Mouse (Mus musculus): ENCODE measurements around the gene Icos. TPM values are rescaled to one million over a fixed set of nuclear protein-coding genes. Genes with fewer than 3 reads are reported as not detected.

Gene Icos
- polyA plus RNA-seq, 1 experiment: not detected

- TF ChIP-seq CTCF (IDR thresholded peaks at IDR 0.05; ENCODE audit: low read depth, low read length): no peak
- TF ChIP-seq EP300 (IDR thresholded peaks at IDR 0.05; ENCODE audit: insufficient read depth, low read depth, low read length): no peak
- TF ChIP-seq POLR2A (IDR thresholded peaks at IDR 0.05; ENCODE audit: insufficient read depth, low read length): no peak
These were observed 52.2 kb downstream of the Icos start for GRCm38 (mm10) chr1:61029919-61030318.

GRCm38 (mm10) chr1:61030532-61030931, 52.8 kb downstream of the Icos start:
- no peaks in the 10 kb centered on the region for H3K27me3 ChIP-seq (ENCODE audit: control insufficient read depth, insufficient read depth, low read length, poor library complexity, severe bottlenecking)
- no peaks in the 10 kb centered on the region for H3K9me3 ChIP-seq (replicated peaks; ENCODE audit: control insufficient read depth, insufficient read depth, low read length, poor library complexity, severe bottlenecking)
- H3K36me3 ChIP-seq (ENCODE audit: control insufficient read depth, insufficient read depth, low read length, poor library complexity, severe bottlenecking): no peaks in the 10 kb centered on the region
- no peaks in the 10 kb centered on the region for H3K4me1 ChIP-seq (ENCODE audit: control insufficient read depth, insufficient read depth, low read length)
- no peak overlapping the region for H3K9ac ChIP-seq (ENCODE audit: low read depth, poor library complexity, severe bottlenecking)
- H3K4me3 ChIP-seq (ENCODE audit: low read depth, low read length): no peak overlapping the region
- no peak overlapping the region for H3K27ac ChIP-seq (ENCODE audit: insufficient read depth, low read length)
- TF ChIP-seq POLR2A (IDR thresholded peaks at IDR 0.05; ENCODE audit: insufficient read depth, low read length) (no peak), EP300 (IDR thresholded peaks at IDR 0.05; ENCODE audit: insufficient read depth, low read depth, low read length) (no peak), CTCF (IDR thresholded peaks at IDR 0.05; ENCODE audit: low read depth, low read length) (no peak)

More at GRCm38 (mm10) chr1:61029919-61030318, 52.2 kb downstream of the Icos start:
- Histone ChIP-seq H3K36me3 (ENCODE audit: control insufficient read depth, insufficient read depth, low read length, poor library complexity, severe bottlenecking) (no peaks in the 10 kb centered on the region), H3K4me3 (ENCODE audit: low read depth, low read length) (no peak overlapping the region), H3K9ac (ENCODE audit: low read depth, poor library complexity, severe bottlenecking) (no peak overlapping the region), H3K27ac (ENCODE audit: insufficient read depth, low read length) (no peak overlapping the region), H3K4me1 (ENCODE audit: control insufficient read depth, insufficient read depth, low read length) (no peaks in the 10 kb centered on the region), H3K27me3 (ENCODE audit: control insufficient read depth, insufficient read depth, low read length, poor library complexity, severe bottlenecking) (no peaks in the 10 kb centered on the region), H3K9me3 (replicated peaks; ENCODE audit: control insufficient read depth, insufficient read depth, low read length, poor library complexity, severe bottlenecking) (no peaks in the 10 kb centered on the region)

GRCm38 (mm10) chr1:61035270-61035669, 57.5 kb downstream of the Icos start:
- Histone ChIP-seq H3K9me3 (replicated peaks; ENCODE audit: control insufficient read depth, insufficient read depth, low read length, poor library complexity, severe bottlenecking) (no peaks in the 10 kb centered on the region), H3K27me3 (ENCODE audit: control insufficient read depth, insufficient read depth, low read length, poor library complexity, severe bottlenecking) (no peaks in the 10 kb centered on the region), H3K9ac (ENCODE audit: low read depth, poor library complexity, severe bottlenecking) (no peak overlapping the region), H3K27ac (ENCODE audit: insufficient read depth, low read length) (no peak overlapping the region), H3K4me1 (ENCODE audit: control insufficient read depth, insufficient read depth, low read length) (no peaks in the 10 kb centered on the region), H3K4me3 (ENCODE audit: low read depth, low read length) (no peak overlapping the region), H3K36me3 (ENCODE audit: control insufficient read depth, insufficient read depth, low read length, poor library complexity, severe bottlenecking) (no peaks in the 10 kb centered on the region)
- TF ChIP-seq POLR2A (IDR thresholded peaks at IDR 0.05; ENCODE audit: insufficient read depth, low read length) (no peak), CTCF (IDR thresholded peaks at IDR 0.05; ENCODE audit: low read depth, low read length) (no peak), EP300 (IDR thresholded peaks at IDR 0.05; ENCODE audit: insufficient read depth, low read depth, low read length) (no peak)

- H3K27me3 ChIP-seq (ENCODE audit: control insufficient read depth, insufficient read depth, low read length, poor library complexity, severe bottlenecking): no peaks in the 10 kb centered on the region
- no peak overlapping the region for H3K27ac ChIP-seq (ENCODE audit: insufficient read depth, low read length)
- no peaks in the 10 kb centered on the region for H3K9me3 ChIP-seq (replicated peaks; ENCODE audit: control insufficient read depth, insufficient read depth, low read length, poor library complexity, severe bottlenecking)
- no peaks in the 10 kb centered on the region for H3K36me3 ChIP-seq (ENCODE audit: control insufficient read depth, insufficient read depth, low read length, poor library complexity, severe bottlenecking)
- H3K4me1 ChIP-seq (ENCODE audit: control insufficient read depth, insufficient read depth, low read length): no peaks in the 10 kb centered on the region
- no peak overlapping the region for H3K9ac ChIP-seq (ENCODE audit: low read depth, poor library complexity, severe bottlenecking)
- TF ChIP-seq POLR2A (IDR thresholded peaks at IDR 0.05; ENCODE audit: insufficient read depth, low read length) (no peak), CTCF (IDR thresholded peaks at IDR 0.05; ENCODE audit: low read depth, low read length) (no peak), EP300 (IDR thresholded peaks at IDR 0.05; ENCODE audit: insufficient read depth, low read depth, low read length) (no peak)
- no peak overlapping the region for H3K4me3 ChIP-seq (ENCODE audit: low read depth, low read length)
These were observed 60.5 kb downstream of the Icos start for GRCm38 (mm10) chr1:61038223-61038622.

GRCm38 (mm10) chr1:61039310-61039709, 61.6 kb downstream of the Icos start:
- Histone ChIP-seq H3K27ac (ENCODE audit: insufficient read depth, low read length) (no peak overlapping the region), H3K4me3 (ENCODE audit: low read depth, low read length) (no peak overlapping the region), H3K4me1 (ENCODE audit: control insufficient read depth, insufficient read depth, low read length) (no peaks in the 10 kb centered on the region), H3K9me3 (replicated peaks; ENCODE audit: control insufficient read depth, insufficient read depth, low read length, poor library complexity, severe bottlenecking) (no peaks in the 10 kb centered on the region), H3K36me3 (ENCODE audit: control insufficient read depth, insufficient read depth, low read length, poor library complexity, severe bottlenecking) (no peaks in the 10 kb centered on the region), H3K9ac (ENCODE audit: low read depth, poor library complexity, severe bottlenecking) (no peak overlapping the region), H3K27me3 (ENCODE audit: control insufficient read depth, insufficient read depth, low read length, poor library complexity, severe bottlenecking) (no peaks in the 10 kb centered on the region)
- TF ChIP-seq POLR2A (IDR thresholded peaks at IDR 0.05; ENCODE audit: insufficient read depth, low read length): no peak
- TF ChIP-seq CTCF (IDR thresholded peaks at IDR 0.05; ENCODE audit: low read depth, low read length): no peak
- no peak for TF ChIP-seq EP300 (IDR thresholded peaks at IDR 0.05; ENCODE audit: insufficient read depth, low read depth, low read length)

GRCm38 (mm10) chr1:61040401-61040800, 62.7 kb downstream of the Icos start:
- no peaks in the 10 kb centered on the region for H3K9me3 ChIP-seq (replicated peaks; ENCODE audit: control insufficient read depth, insufficient read depth, low read length, poor library complexity, severe bottlenecking)
- H3K27ac ChIP-seq (ENCODE audit: insufficient read depth, low read length): no peak overlapping the region
- no peak overlapping the region for H3K4me3 ChIP-seq (ENCODE audit: low read depth, low read length)
- no peak overlapping the region for H3K9ac ChIP-seq (ENCODE audit: low read depth, poor library complexity, severe bottlenecking)
- no peaks in the 10 kb centered on the region for H3K4me1 ChIP-seq (ENCODE audit: control insufficient read depth, insufficient read depth, low read length)
- no peaks in the 10 kb centered on the region for H3K27me3 ChIP-seq (ENCODE audit: control insufficient read depth, insufficient read depth, low read length, poor library complexity, severe bottlenecking)
- no peaks in the 10 kb centered on the region for H3K36me3 ChIP-seq (ENCODE audit: control insufficient read depth, insufficient read depth, low read length, poor library complexity, severe bottlenecking)
- no peak for TF ChIP-seq EP300 (IDR thresholded peaks at IDR 0.05; ENCODE audit: insufficient read depth, low read depth, low read length)
- no peak for TF ChIP-seq POLR2A (IDR thresholded peaks at IDR 0.05; ENCODE audit: insufficient read depth, low read length)
- TF ChIP-seq CTCF (IDR thresholded peaks at IDR 0.05; ENCODE audit: low read depth, low read length): no peak
